Mouse (Mus musculus): Measurements from ENCODE around the gene Ssu72. TPM values are rescaled to one million over a fixed set of nuclear protein-coding genes. Genes with fewer than 3 reads are reported as not detected.
A peak's percentile ranks its signal among the peaks of the same experiment; 100 is the strongest.

Ssu72 gene
- polyA plus RNA-seq, 1 experiment from 2014 or later: 171 TPM

- ATAC-seq (ENCODE audit: low FRiP score): peak; percentile 9; the same call in 1 of the 2 replicates
- H3K4me2 ChIP-seq: peak overlapping the region; percentile 84
- WGBS: 44% methylated on average over 9 of the region's 9 CpGs
- H3K36me3 ChIP-seq: no peaks in the 10 kb centered on the region
- H3K9ac ChIP-seq (replicated peaks): peak overlapping the region; percentile 51
- H3K27me3 ChIP-seq (replicated peaks): peaks cover 29% of the 10 kb centered on the region
- H3K27ac ChIP-seq (replicated peaks): peak overlapping the region; percentile 81
- H3K4me1 ChIP-seq: peaks cover 29% of the 10 kb centered on the region
- H3K4me3 ChIP-seq (replicated peaks): peak overlapping the region; percentile 47
- no peaks in the 10 kb centered on the region for H3K9me3 ChIP-seq (replicated peaks)
These were observed 70.6 kb downstream of the Ssu72 start for GRCm38 (mm10) chr4:155774971-155775740.

GRCm38 (mm10) chr4:155775855-155776254 lies 71.3 kb downstream of the Ssu72 start:
- Histone ChIP-seq H3K4me1 (peaks cover 24% of the 10 kb centered on the region), H3K9ac (replicated peaks) (no peak overlapping the region), H3K36me3 (no peaks in the 10 kb centered on the region), H3K4me3 (replicated peaks) (no peak overlapping the region), H3K4me2 (no peak overlapping the region), H3K9me3 (replicated peaks) (no peaks in the 10 kb centered on the region), H3K27ac (replicated peaks) (peak overlapping the region; percentile 81), H3K27me3 (replicated peaks) (peaks cover 29% of the 10 kb centered on the region)
- 76% methylated on average over 3 of the region's 3 CpGs for WGBS
- ATAC-seq (ENCODE audit: low FRiP score): no peak

DNA sequence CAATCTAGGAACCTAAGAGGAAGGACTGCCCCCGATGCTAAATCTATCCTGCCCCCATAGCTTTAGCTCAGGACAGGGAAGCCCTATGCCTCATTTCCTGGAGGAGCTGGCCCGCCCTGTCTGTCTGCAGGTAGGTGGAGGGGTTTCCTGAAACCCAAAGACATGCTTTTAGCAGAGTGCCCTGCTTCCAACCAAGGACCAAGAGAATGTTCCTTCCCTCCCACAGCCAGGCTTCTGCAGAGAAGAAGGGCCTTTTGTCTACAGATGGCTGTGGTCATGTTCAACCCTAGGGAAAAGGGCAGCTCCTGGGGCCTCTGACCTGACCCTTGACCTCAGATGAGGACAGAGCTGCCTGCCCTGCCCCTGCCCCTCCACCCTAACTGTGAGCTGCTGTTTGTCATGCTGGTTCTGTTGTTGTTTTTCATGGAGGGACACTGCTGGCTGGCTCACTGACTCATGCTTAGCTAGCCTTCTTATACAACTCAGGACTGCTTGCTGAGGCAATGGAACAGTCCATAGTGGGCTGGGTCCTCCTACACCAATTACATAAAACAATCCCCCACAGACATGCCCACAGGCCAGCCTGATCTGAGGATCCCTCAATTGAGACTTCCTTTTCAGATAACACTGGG lies 72.2 kb downstream of the Ssu72 start:
- Histone ChIP-seq H3K4me3 (replicated peaks) (no peak overlapping the region), H3K9ac (replicated peaks) (no peak overlapping the region), H3K36me3 (no peaks in the 10 kb centered on the region), H3K9me3 (replicated peaks) (no peaks in the 10 kb centered on the region), H3K4me2 (no peak overlapping the region), H3K27ac (replicated peaks) (peak overlapping the region; percentile 41; the same call in 1 of the 2 replicates), H3K27me3 (replicated peaks) (peaks cover 21% of the 10 kb centered on the region), H3K4me1 (peaks cover 26% of the 10 kb centered on the region)
- no peak for ATAC-seq (ENCODE audit: low FRiP score)
- 36% methylated on average over 2 of the region's 2 CpGs for WGBS

GRCm38 (mm10) chr4:155777816-155778215 lies 73.2 kb downstream of the Ssu72 start:
- Histone ChIP-seq H3K27me3 (replicated peaks) (peaks cover 11% of the 10 kb centered on the region), H3K36me3 (no peaks in the 10 kb centered on the region), H3K9me3 (replicated peaks) (no peaks in the 10 kb centered on the region), H3K27ac (replicated peaks) (no peak overlapping the region; the same call in 1 of the 2 replicates), H3K4me3 (replicated peaks) (no peak overlapping the region), H3K4me2 (no peak overlapping the region), H3K4me1 (peaks cover 28% of the 10 kb centered on the region), H3K9ac (replicated peaks) (no peak overlapping the region)
- WGBS: 76% methylated on average over 2 of the region's 2 CpGs
- ATAC-seq (ENCODE audit: low FRiP score): no peak

- Histone ChIP-seq H3K27me3 (replicated peaks) (0 out of 2 replicates have a peak, but pooled peaks cover 3% of the 10 kb centered on the region), H3K4me3 (replicated peaks) (no peak overlapping the region), H3K36me3 (no peaks in the 10 kb centered on the region), H3K4me1 (peaks cover 32% of the 10 kb centered on the region), H3K27ac (replicated peaks) (no peak overlapping the region), H3K4me2 (no peak overlapping the region), H3K9ac (replicated peaks) (no peak overlapping the region), H3K9me3 (replicated peaks) (no peaks in the 10 kb centered on the region)
- ATAC-seq (ENCODE audit: low FRiP score): no peak
- WGBS: 87% methylated on average over 4 of the region's 4 CpGs
These were observed 74.9 kb downstream of the Ssu72 start for GRCm38 (mm10) chr4:155779498-155779897.

DNA sequence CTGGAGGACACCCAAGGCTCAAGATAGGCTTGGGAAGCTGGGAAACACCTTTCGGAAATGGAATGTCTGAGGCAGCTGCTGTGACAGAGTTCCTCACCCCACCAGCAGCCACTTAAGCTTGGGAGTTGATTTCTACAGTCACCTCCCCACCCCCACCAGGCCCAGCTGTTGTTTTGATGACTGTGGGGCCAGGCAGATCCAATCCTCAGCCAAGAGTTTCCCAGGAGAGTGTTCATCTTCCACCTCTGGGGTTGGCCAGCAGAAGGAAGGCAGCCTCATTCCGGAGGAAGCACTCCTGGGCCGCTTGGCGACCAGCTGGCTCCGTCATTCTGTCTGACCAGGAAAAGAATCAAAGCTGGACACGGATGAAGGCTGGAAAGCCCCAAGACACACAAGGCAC lies 76.3 kb downstream of the Ssu72 start:
- H3K27me3 ChIP-seq (replicated peaks): 0 out of 2 replicates have a peak, but pooled peaks cover 3% of the 10 kb centered on the region
- peak overlapping the region; percentile 41; the same call in 1 of the 2 replicates for H3K27ac ChIP-seq (replicated peaks)
- no peak overlapping the region for H3K9ac ChIP-seq (replicated peaks)
- ATAC-seq (ENCODE audit: low FRiP score): no peak
- no peaks in the 10 kb centered on the region for H3K36me3 ChIP-seq
- no peak overlapping the region for H3K4me3 ChIP-seq (replicated peaks)
- H3K4me1 ChIP-seq: peaks cover 29% of the 10 kb centered on the region
- H3K4me2 ChIP-seq: peak overlapping the region; percentile 13; the same call in 1 of the 2 replicates
- 36% methylated on average over 6 of the region's 6 CpGs for WGBS
- H3K9me3 ChIP-seq (replicated peaks): no peaks in the 10 kb centered on the region

Other genes starting within 250 kb of the Ssu72 start
- 0.27 and 0.28 TPM in 2 replicates for gene Tmem52, start 235.7 kb upstream of the Ssu72 start, polyA plus RNA-seq (2015; fragmentation: Nextera tagmentation; extraction: Ambion mirVana)
- 910 and 1,003 TPM in 2 replicates for gene Gnb1, start 213.4 kb upstream of the Ssu72 start, polyA plus RNA-seq (2015; fragmentation: Nextera tagmentation; extraction: Ambion mirVana)
- gene Nadk, start 142.4 kb upstream of the Ssu72 start, polyA plus RNA-seq (2015; fragmentation: Nextera tagmentation; extraction: Ambion mirVana): 75.0 and 81.5 TPM in 2 replicates
- gene Slc35e2, start 103.4 kb upstream of the Ssu72 start, polyA plus RNA-seq (2015; fragmentation: Nextera tagmentation; extraction: Ambion mirVana): 14.1 and 14.4 TPM in 2 replicates
- gene Cdk11b, start 79.9 kb upstream of the Ssu72 start, polyA plus RNA-seq (2015; fragmentation: Nextera tagmentation; extraction: Ambion mirVana): 52.7 and 53.4 TPM in 2 replicates
- gene Gm10563, start 59.4 kb upstream of the Ssu72 start, polyA plus RNA-seq (2015; fragmentation: Nextera tagmentation; extraction: Ambion mirVana): not detected in 2 replicates
- 6.5 and 10.5 TPM in 2 replicates for gene Mmp23, start 51.4 kb upstream of the Ssu72 start, polyA plus RNA-seq (2015; fragmentation: Nextera tagmentation; extraction: Ambion mirVana)
- 48.6 and 54.7 TPM in 2 replicates for gene Mib2, start 35.6 kb upstream of the Ssu72 start, polyA plus RNA-seq (2015; fragmentation: Nextera tagmentation; extraction: Ambion mirVana)
- 18.9 and 25.0 TPM in 2 replicates for gene Fndc10, start 10.5 kb upstream of the Ssu72 start, polyA plus RNA-seq (2015; fragmentation: Nextera tagmentation; extraction: Ambion mirVana)
- gene Tmem240, start 30.0 kb downstream of the Ssu72 start, polyA plus RNA-seq (2015; fragmentation: Nextera tagmentation; extraction: Ambion mirVana): 23.7 and 28.3 TPM in 2 replicates
- 90.0 and 96.6 TPM in 2 replicates for gene Atad3a, start 56.3 kb downstream of the Ssu72 start, polyA plus RNA-seq (2015; fragmentation: Nextera tagmentation; extraction: Ambion mirVana)
- gene Vwa1, start 69.9 kb downstream of the Ssu72 start, polyA plus RNA-seq (2015; fragmentation: Nextera tagmentation; extraction: Ambion mirVana): 30.0 and 31.9 TPM in 2 replicates
- gene Tmem88b, start 81.1 kb downstream of the Ssu72 start, polyA plus RNA-seq (2015; fragmentation: Nextera tagmentation; extraction: Ambion mirVana): 0.78 and 1.2 TPM in 2 replicates
- 0.27 TPM in 1 of 2 replicates, not detected in the other for gene Ankrd65, start 85.6 kb downstream of the Ssu72 start, polyA plus RNA-seq (2015; fragmentation: Nextera tagmentation; extraction: Ambion mirVana)
- 259 and 285 TPM in 2 replicates for gene Mrpl20, start 98.1 kb downstream of the Ssu72 start, polyA plus RNA-seq (2015; fragmentation: Nextera tagmentation; extraction: Ambion mirVana)
- 137 and 139 TPM in 2 replicates for gene Ccnl2, start 107.7 kb downstream of the Ssu72 start, polyA plus RNA-seq (2015; fragmentation: Nextera tagmentation; extraction: Ambion mirVana)
- gene Aurkaip1, start 126.5 kb downstream of the Ssu72 start, polyA plus RNA-seq (2015; fragmentation: Nextera tagmentation; extraction: Ambion mirVana): 147 and 152 TPM in 2 replicates
- gene Mxra8, start 134.9 kb downstream of the Ssu72 start, polyA plus RNA-seq (2015; fragmentation: Nextera tagmentation; extraction: Ambion mirVana): 28.3 and 35.4 TPM in 2 replicates
- gene Dvl1, start 142.6 kb downstream of the Ssu72 start, polyA plus RNA-seq (2015; fragmentation: Nextera tagmentation; extraction: Ambion mirVana): 11.5 and 28.6 TPM in 2 replicates
- 0.36 and 0.46 TPM in 2 replicates for gene Tas1r3, start 158.6 kb downstream of the Ssu72 start, polyA plus RNA-seq (2015; fragmentation: Nextera tagmentation; extraction: Ambion mirVana)
- 28.0 and 29.0 TPM in 2 replicates for gene Cptp, start 164.6 kb downstream of the Ssu72 start, polyA plus RNA-seq (2015; fragmentation: Nextera tagmentation; extraction: Ambion mirVana)
- 66.9 and 73.4 TPM in 2 replicates for gene Ints11, start 164.7 kb downstream of the Ssu72 start, polyA plus RNA-seq (2015; fragmentation: Nextera tagmentation; extraction: Ambion mirVana)
- gene Pusl1, start 187.0 kb downstream of the Ssu72 start, polyA plus RNA-seq (2015; fragmentation: Nextera tagmentation; extraction: Ambion mirVana): 58.5 and 62.7 TPM in 2 replicates
- 57.7 and 70.3 TPM in 2 replicates for gene Acap3, start 187.0 kb downstream of the Ssu72 start, polyA plus RNA-seq (2015; fragmentation: Nextera tagmentation; extraction: Ambion mirVana)
- gene Ube2j2, start 239.0 kb downstream of the Ssu72 start, polyA plus RNA-seq (2015; fragmentation: Nextera tagmentation; extraction: Ambion mirVana): 100 and 104 TPM in 2 replicates